Mouse (Mus musculus) kidney, postnatal 25 days (tissue): ENCODE measurements around the gene Lamb1.

Source experiments
- DNase-seq, 2 experiments: peaks; one replicate each; pipeline ENCODE4 v3.0.0; 2021; ENCODE audit warnings: mixed read lengths in 2 of 2

Lamb1 gene

DNA sequence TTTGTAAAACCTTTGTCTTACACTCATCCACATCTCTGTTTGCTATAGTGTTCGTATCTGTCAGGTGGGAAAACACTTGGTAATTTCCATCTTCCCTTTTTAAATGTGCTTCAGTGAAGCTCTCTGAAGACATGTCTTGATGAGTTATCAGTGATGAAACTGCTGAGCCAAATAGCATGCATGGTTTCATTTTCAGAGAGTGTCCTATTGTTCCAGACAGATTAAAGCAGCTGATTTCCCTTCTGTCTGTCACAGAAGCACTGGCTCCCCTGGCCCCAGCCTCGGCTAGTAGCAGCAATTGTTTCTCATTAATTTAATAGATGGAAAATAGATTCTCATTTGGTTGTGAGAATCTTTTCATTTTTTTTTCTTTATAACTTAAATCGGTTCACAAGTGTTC is 25.9 kb downstream of the Lamb1 start:
- no peak for DNase-seq

DNA sequence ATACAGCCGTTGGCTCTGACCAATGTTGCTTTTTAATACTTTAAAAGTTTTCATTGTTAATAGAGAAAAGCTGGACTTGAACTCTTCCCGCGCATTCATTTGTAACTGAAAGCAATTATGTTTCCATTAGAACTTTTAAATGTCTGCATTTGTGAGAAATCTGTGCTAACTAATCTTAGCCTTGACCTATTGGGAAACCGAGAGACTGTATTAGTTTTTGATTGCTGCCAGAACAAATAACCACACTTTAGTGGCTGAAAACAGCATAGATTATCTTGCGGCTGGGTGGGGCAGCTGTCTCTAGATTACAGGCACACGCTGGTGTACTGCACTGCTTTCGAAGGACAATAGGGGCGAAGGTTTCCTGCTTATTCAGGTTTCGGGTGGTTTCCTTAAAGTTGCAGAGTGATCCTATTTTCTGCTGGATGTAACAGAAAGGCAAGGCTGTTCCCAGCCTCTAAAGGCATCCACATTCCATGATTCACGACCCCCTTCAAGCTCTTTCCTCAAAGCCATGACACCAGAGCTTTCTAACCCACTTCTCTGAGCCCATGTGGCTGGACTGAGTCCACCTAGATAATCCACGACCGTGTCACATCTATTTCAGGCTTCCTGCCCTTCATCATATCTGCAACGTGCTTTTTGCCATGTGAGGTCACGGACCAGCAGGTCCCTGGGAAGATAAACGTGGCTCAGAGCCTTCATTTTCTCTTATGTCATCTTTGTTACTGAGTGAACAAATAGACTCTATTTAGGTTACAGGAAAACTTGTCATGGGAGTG is 28.5 kb downstream of the Lamb1 start:
- no peak for DNase-seq

DNA sequence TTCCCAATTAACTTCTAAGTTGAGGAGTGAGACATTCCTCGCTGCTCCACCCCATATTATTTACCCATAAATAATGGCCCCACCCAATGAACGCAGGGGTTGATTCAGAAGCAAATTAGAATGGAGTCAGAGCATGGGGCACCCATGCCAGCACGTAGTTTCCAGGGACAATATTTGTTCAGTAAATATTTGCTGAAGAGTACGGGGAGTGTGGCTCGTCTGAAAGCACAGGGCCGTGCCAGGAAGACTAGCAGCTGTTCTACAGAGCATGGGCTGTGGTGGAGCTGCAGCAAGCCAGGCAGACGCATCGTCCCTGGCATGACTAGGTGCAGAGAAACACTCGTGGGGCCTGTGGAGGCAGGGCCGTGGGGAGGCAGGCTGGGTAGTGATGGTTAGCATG is 29.5 kb downstream of the Lamb1 start:
- peak in 1 of 2 experiments; percentile 55 for DNase-seq

DNA sequence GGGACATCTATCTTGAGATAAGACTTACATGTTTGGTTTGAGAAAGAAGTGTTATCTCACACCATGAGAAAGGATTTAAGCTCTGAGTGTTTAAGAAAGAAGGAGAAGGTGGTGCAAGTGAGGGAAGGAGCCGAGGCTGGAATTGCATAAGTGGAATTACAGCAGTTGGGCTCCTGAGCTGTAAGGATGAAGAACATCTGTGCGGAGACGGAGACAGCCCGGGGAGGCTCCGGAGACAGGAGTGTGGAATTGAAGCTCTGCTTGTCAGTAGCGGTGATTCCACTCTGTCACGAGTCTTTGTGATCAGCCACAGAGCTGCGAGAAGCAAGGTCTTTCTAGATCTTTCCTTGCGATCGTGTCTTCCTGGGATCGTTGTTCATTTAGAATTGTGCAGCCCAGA is 30.0 kb downstream of the Lamb1 start:
- DNase-seq, result no peak

DNA sequence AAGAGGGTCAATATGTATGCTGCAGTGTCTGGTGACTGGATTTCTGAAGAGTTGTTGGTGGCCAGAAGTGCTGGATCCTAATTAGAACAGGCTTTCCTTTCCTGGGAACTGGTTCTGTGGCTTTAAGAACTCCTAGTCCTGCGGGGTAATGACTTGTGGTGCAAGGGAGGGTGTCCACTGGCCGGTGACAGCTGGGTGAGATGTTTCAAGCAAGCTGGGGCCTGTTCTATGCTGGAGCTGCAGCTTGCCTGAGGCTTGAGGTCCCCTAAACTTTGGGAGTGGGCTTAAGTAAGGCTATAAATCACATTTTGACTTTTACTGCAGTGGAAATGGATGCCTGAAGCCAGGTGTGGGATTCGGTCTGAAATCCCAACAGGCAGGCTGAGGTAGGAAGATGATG is 30.5 kb downstream of the Lamb1 start:
- DNase-seq, result peak in 1 of 2 experiments; percentile 73

DNA sequence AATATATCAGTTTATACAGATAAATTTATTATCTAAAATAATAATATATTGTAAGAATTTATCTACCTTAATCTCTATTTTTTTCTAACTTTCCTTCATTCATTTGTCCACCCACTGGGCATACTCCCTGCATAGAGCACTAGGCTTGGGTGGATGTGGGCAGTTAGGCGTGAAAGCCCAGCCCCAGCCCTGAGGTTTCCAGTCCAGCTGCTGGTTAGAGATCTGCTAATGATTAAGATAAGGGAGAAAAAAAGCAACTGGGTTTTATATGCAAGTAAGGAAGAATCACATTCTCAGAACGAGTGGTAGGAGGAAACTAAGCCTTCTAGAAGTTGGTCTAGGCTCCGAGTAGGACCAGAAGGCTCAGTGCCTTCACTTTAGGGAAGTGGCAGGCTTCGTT is 31.1 kb downstream of the Lamb1 start:
- DNase-seq, result peak; percentile 47 to 72

DNA sequence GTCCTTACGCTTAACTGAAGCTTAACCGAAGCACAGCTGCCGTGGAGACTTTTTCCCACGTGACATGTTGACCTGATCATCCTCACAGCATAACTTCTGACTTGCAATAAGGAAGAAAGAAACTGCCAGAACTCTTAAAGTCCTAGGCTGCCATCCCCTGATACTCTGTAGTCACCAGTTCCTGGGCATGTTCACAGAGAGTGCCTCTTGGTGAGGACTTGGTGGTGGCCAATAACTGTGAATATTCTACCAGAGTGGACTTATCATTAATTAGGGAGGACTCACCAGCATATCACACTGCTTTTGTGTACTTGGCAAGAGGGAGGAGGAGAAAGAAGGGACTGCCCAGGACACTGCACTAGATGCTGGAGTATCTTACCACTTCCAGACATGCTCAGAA is 33.1 kb downstream of the Lamb1 start:
- no peak for DNase-seq

DNA sequence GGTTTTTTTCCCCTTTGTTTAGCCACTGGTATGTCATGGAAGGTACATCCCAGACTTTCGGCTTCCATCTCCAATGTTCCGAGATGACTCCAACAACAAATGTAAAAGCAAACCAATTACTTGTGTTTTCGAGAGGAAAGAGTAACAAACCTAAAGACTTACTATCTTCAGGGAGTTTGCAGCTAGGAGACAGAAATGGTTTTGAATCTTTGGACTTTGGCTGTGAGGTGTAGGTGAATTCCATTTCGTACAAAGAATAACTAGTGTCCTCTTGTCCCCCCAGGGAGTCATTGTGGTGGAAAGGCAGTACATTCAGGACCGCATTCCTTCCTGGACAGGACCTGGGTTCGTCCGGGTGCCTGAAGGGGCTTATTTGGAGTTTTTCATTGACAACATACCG is 33.5 kb downstream of the Lamb1 start:
- DNase-seq, result no peak

DNA sequence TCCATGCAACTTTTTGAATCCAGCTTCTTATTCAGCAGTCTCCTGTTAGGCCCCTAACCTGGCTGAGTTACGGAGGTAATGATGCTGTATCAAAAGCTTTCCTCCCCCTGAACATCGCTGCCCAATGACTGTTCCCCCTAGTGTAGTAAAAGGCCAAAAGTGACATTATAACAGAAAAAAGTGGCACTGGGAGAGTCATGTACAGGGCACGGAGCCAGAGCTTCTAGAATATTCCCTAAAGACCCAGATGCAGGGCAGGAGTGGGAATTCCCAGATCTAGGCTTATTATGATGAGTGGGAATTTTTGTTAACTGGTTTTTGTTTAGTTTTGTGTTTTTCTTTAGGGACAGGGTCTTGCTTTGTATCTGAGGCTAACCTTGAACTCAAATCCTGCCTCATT is 34.1 kb downstream of the Lamb1 start:
- no peak for DNase-seq

DNA sequence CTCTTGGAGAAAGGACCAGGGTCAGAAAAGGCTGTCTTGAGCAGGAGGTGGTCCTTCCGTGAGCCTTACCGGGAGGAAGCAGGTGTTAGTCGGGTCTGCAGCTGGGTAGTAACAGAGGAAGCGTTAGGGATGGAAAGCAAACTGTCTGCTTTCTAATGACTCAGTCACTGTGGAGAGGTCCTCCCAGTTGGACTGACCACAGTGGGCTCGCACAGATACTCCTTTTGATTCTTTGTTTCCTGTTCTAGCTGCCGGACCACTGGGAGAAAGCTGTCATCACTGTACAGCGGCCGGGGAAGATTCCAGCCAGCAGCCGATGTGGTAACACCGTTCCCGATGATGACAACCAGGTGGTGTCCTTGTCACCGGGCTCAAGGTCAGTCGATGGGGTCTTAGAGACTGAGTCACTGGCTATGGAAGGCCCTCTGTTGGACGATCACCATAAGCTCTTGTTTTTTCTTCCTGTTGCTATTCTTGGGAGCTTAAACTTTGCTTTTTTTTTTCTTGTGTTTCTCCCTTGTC is 34.7 kb downstream of the Lamb1 start:
- DNase-seq, result no peak

DNA sequence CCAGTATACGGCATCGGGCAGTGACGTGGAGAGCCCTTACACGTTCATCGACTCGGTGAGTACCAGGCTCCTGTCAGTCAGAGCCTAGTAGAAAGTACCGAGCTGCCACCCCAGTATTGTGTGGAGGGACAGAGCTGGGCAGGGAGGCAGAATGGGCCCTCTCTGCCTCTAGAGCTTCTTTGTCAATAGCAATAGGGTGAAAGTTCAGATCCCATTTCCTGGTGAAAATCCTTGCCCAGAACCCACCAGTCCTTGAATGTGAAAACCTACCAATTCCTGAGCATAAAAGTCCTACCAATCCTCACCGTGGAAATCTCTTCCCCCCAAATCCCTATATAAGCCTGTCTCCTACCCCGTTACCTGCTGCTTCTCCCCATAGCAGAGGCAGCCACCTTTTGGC is 35.2 kb downstream of the Lamb1 start:
- DNase-seq, result no peak

DNA sequence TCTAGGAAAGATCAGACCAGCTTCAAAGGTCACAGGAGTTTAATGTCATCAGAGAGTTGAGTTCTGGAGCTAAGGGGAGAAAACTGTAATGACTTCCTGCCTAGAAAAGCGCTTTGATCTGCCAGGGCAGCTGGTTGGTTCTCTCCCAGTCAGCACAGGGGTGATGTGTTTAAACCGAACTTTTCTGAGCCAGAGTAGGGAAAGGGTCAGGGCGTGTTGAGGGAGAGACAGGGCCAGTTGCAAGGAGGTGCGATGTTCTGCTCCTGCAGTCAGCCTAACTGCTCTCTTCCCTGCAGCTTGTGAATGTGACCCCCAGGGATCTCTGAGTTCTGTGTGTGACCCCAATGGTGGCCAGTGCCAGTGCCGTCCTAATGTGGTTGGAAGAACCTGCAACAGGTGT is 37.2 kb downstream of the Lamb1 start:
- DNase-seq, result no peak

DNA sequence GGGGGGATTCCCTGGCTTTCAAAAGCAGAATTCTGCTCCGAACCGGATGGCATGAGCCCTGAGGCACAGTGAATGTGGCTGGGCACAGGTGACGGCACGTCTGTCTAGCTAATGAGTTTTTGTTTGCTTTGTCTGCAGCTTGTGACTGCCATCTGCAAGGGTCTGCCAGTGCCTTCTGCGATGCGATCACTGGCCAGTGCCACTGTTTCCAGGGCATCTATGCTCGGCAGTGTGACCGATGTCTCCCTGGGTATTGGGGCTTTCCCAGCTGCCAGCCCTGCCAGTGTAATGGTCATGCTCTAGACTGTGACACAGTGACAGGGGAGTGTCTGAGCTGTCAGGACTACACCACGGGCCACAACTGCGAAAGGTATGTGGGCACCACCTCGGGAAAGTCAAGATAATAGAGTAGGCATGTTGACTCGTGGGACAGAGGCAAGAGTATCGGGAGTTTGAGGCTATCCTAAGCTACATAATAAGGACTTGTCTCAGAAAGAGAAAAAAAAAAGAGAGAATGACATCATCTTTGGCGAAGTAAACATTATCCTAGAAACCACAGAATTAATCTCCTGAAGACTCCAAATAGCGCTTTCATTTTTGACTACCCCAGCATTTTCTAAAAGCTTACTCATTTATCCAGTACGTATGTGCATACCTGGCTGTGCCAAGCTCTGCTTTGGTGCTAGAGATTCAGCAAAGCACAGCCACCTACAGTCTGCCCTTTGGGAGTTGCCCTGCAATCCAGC is 37.9 kb downstream of the Lamb1 start:
- DNase-seq, result no peak

DNA sequence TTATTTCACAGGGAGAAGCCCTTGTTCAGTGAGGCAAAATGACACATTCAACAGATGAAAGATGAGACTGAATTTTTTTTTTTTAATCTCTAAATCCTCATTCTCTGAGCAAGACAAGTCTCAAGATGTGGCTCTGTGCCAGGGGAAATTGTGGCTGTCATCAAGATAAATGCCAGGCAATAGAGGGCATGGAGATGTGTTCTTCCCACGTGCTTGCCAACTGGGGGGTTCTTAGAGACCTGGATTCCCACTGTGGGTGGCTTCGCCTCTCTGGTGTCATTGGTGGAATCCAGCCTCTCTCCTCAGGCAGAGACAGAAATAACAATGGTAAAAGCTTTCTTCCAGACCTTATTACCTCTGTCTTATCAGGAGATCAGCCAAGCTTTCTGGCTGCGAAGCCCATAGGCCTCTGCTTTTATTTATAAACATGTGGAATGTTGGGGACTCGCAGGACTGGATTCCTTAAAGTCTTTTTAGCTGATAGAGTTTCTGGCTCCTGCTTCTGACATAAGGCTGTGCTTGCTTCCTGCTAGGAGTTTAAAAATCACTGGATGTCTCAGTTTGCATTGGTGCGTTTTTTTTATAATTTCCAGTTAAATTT is 41.1 kb downstream of the Lamb1 start:
- DNase-seq, result no peak

DNA sequence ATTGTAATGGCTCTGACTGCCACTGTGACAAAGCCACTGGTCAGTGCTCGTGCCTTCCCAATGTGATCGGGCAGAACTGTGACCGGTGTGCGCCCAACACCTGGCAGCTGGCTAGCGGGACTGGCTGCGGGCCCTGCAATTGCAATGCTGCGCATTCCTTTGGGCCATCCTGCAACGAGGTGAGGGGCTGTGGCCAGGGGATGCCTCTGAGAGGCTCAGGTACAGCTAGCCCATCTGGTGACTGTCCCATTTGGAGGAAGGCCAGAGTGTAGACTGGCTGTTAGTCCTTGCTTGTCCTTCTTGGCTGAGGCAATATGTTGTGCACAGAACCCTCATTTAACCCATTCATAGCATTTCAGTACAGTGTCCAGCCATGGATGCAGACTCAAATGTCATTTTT is 42.0 kb downstream of the Lamb1 start:
- DNase-seq, result no peak

DNA sequence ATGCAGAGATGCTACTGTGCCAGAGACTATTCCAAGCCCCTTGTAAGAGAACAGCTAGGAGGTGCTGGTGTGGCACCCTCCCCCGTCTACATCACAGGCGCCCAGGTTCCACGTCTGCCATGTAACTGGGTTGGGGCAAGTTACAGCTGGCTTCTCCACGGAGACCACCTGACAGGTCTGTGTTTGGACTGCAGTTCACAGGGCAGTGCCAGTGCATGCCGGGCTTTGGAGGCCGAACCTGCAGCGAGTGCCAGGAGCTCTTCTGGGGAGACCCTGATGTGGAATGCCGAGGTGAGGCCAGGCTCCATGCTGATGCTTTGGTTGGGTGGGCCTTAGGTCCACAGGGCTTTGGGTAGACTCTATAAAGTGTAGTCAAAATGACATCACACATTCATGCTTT is 42.7 kb downstream of the Lamb1 start:
- DNase-seq, result peak in 1 of 2 experiments; percentile 42

DNA sequence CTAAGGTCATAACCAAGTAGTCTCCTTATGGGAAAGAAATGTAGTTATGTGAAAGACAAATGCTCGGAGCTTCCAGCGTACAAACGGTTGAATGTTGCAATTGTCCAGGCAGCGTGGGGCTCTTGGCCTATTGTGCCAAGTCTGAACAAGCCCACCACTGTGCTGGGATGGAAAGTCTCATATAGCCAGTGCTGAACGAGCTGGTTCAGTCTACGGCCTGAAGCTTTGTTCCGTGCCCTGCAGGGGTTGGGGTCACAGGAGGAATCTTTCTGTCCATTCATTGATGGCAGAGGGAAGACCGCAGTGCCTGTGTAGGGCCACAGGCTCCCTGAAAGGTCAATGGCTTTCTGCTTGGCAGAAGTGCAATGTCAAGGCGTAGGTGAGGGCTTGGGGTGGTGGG is 45.7 kb downstream of the Lamb1 start:
- DNase-seq, result no peak

DNA sequence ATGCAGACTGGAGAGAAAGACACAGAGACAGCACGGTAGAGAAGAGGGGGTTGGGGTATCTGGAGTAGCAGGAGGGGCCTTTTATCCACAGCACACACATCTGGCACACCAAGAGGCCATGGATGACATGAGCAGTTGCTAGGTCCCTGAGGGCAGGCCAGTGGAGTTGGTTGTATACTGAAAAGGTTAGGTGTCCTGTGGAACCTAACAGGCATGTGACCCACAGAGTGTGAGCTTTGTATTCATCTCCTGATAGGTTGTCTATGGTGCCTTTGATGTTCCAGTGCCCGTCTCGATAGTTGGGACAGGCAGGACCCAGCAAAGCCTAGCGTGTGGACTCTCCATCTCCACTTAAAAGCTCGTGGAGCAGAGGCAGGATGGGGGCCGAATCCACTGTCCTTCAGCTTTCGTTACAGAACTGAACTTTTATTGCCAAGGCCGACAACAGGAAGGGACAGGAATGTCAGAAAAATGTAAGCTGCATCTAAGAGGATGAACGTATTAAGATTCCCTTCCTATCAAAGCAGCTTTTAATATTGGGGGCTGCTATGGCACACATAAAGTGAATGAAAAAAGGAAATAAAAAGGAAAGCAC is 46.7 kb downstream of the Lamb1 start:
- no peak for DNase-seq

DNA sequence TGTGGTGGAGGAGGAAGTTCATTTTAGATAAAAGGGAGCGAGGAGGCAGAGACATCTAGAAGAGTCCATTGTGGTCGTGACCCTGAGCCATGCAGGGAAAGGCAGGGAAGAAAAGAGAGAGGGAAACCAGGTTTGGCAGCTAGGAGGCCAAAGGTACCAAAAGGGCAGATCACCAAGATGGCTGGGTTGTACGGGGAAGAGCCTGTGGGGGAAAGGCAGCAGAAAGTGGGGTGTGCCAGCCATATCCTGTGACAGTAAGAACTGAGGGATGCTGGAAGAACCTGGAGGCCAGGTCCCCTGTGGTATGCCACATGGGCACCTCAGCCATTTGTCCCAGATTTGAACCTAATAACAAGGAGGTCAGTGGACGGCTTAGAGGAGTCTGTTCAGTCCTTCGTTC is 47.2 kb downstream of the Lamb1 start:
- DNase-seq, result no peak

DNA sequence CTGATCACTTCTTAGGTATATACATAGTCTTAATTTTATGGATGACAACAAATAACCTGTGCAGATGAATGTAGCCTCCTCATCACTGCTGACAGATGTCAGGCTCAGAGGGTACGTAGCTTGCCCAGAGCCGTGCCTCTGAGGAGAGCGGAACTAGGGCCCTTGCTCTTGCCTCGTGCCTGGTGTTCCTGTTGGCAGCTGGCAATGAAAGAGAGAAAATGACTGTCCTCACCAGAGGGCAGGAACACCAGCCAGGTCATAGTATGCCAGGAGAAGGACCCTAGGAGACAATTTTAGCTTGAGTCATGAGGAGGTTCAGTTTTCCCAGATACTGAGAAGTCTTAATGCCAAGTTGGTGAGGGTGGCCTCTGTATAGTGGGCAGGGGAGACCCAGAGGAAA is 48.1 kb downstream of the Lamb1 start:
- no peak for DNase-seq

DNA sequence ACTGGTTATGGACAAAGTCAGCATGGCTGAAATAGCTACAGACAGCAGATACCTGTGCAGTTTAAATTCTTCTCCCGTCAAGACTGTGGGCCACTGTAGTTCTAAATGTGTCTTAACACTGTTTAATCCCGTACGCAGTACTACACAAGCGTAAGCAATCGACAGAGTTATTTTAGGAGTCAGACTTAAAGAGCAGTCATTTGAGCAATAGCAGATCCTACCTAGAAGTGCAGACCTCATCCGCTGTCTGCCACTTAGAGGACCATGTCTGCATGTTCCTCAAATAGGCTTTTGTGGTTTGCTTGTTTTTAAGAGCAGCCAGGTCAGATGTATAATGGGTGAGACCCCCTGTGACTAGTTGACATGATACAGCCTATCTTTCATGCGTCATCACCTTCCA is 49.3 kb downstream of the Lamb1 start:
- no peak for DNase-seq

DNA sequence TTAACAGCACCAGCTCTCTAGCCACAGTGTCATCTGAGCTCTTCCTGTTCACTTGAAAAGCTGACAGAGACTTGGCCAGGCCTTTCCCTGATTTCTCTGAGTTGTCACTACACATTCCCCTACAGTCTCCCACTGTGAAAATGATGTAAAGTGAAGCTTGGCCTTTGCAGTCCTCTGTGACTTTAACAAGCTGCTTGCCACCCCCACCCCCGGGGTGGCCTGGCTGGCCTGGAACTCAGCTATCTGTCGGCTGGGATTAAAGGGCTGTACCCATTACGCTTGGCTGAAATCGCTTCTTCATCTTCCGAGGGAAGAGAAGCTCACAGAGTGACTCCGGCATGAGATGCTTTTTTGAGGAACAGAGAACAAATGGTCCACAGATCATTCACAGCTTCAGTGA is 50.9 kb downstream of the Lamb1 start:
- no peak for DNase-seq

DNA sequence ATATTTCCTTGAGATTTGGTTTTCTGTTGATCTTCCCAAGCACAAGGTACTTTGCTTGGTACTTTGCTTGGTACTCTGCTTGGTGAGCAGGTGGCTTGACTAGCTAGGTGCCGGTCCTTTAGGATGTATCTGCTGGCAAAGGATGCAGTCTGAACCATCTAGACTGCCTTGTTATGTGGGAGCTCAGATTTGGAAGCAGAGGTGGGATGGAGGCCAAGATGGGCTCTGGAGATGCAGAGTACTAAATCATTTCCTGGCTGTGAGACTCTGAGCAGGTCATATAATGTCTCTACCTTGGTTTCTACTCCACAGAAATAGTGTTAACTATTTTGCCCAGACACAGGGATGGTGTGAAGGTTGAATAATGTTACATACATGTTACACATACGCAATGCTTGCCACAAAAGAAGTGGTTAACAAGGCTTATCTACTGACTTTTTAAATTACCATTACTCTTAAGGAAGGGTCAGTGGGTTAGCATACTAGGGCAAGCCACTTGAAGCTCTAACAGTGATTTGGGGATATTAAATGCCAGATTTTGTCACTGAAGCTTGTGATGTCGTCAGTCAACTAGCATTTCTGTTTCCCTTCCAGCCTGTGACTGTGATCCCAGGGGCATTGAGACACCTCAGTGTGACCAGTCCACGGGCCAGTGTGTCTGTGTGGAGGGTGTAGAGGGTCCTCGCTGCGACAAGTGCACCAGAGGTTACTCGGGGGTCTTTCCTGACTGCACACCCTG is 52.8 kb downstream of the Lamb1 start:
- no peak for DNase-seq
